Mouse (Mus musculus) myocyte (in vitro differentiated cells): Measurements from ENCODE around the gene Kctd11. TPM values are rescaled to one million over a fixed set of nuclear protein-coding genes. Genes with fewer than 3 reads are reported as not detected.
"Not testable (repeated sequence)": the region's sequence is repeated elsewhere in the genome, so short reads cannot be mapped to it uniquely, and the experiment has no call there.

Experiments
- H3K27me3 ChIP-seq: one replicate; pipeline ENCODE4 v1.6.1; 2011; ENCODE audit not compliant: control insufficient read depth, insufficient read depth, insufficient read length
- H3K36me3 ChIP-seq: one replicate; pipeline ENCODE4 v1.6.1; 2011; ENCODE audit not compliant: control insufficient read depth, insufficient read depth
- H3K4me2 ChIP-seq: one replicate; pipeline ENCODE4 v1.6.1; 2011; ENCODE audit warnings: low read depth, control low read depth
- H3K4me3 ChIP-seq: one replicate; pipeline ENCODE4 v1.5.1; 2011; ENCODE audit warnings: mild to moderate bottlenecking, control low read depth, moderate library complexity
- H3K79me2 ChIP-seq: one replicate; pipeline ENCODE4 v1.6.1; 2011; ENCODE audit not compliant: control insufficient read depth, insufficient read depth
- H3ac ChIP-seq: one replicate; pipeline ENCODE4 v1.6.1; 2011; ENCODE audit not compliant: control insufficient read depth, insufficient read length
- CEBPB ChIP-seq: IDR thresholded peaks from 2 replicates; pipeline ENCODE4 v1.6.1; 2011; ENCODE audit warnings: mild to moderate bottlenecking, moderate library complexity; ENCODE audit not compliant: poor library complexity, insufficient read depth, severe bottlenecking
- E2F4 ChIP-seq: IDR thresholded peaks from one replicate; pipeline ENCODE4 v1.6.1; 2011; ENCODE audit warnings: mild to moderate bottlenecking, control low read depth, moderate library complexity; ENCODE audit not compliant: insufficient read depth
- MAX ChIP-seq: IDR thresholded peaks from one replicate; pipeline ENCODE4 v1.6.1; 2011; ENCODE audit warnings: low read depth, mild to moderate bottlenecking, control low read depth
- MYOD1 ChIP-seq, 3 experiments: IDR thresholded peaks; one replicate each; pipeline ENCODE4 v1.6.1; 2011; ENCODE audit warnings: control low read depth in 2 of 3, low read depth in 2 of 3, mild to moderate bottlenecking in 2 of 3, moderate library complexity in 1 of 3; ENCODE audit not compliant: insufficient read length in 2 of 3, control insufficient read depth in 1 of 3
- MYOG ChIP-seq, 3 experiments: IDR thresholded peaks; one replicate each; pipeline ENCODE4 v1.6.1; 2011; ENCODE audit warnings: control low read depth in 2 of 3, low read depth in 2 of 3, mild to moderate bottlenecking in 2 of 3; ENCODE audit not compliant: insufficient read length in 2 of 3, control insufficient read depth in 1 of 3, insufficient read depth in 1 of 3
- POLR2A ChIP-seq: IDR thresholded peaks from one replicate; pipeline ENCODE4 v1.6.1; 2011; ENCODE audit warnings: low read depth, mild to moderate bottlenecking, control low read depth, moderate library complexity; ENCODE audit not compliant: insufficient read length
- POLR2AphosphoS2 ChIP-seq: IDR thresholded peaks from one replicate; pipeline ENCODE4 v1.6.1; 2011; ENCODE audit warnings: low read depth, control low read depth; ENCODE audit not compliant: insufficient read length
- REST ChIP-seq: IDR thresholded peaks from one replicate; pipeline ENCODE4 v1.6.1; 2011; ENCODE audit warnings: mild to moderate bottlenecking, control low read depth, moderate library complexity; ENCODE audit not compliant: insufficient read depth, insufficient read length
- SRF ChIP-seq: IDR thresholded peaks from one replicate; pipeline ENCODE4 v1.6.1; 2011; ENCODE audit warnings: low read depth; ENCODE audit not compliant: control insufficient read depth, insufficient read length
- TCF12 ChIP-seq: IDR thresholded peaks from one replicate; pipeline ENCODE4 v1.6.1; 2011; ENCODE audit warnings: mild to moderate bottlenecking, control low read depth; ENCODE audit not compliant: poor library complexity, insufficient read depth, severe bottlenecking
- TCF3 ChIP-seq: IDR thresholded peaks from one replicate; pipeline ENCODE4 v1.6.1; 2011; ENCODE audit warnings: low read depth, control low read depth; ENCODE audit not compliant: insufficient read length
- USF1 ChIP-seq: IDR thresholded peaks from one replicate; pipeline ENCODE4 v1.6.1; 2011; ENCODE audit warnings: low read depth, mild to moderate bottlenecking, control low read depth, moderate library complexity
- polyA plus RNA-seq: library from polyadenylated mRNA; unstranded; fragments of >200 nt; fragmentation: generic; extraction: Trizol; gene quantifications from one replicate; pipeline ENCODE4 v1.2.1, GENCODE M21; 2012; ENCODE audit warnings: missing spikeins

Gene Kctd11
- polyA plus RNA-seq, 1 experiment = 24.5 TPM

DNA sequence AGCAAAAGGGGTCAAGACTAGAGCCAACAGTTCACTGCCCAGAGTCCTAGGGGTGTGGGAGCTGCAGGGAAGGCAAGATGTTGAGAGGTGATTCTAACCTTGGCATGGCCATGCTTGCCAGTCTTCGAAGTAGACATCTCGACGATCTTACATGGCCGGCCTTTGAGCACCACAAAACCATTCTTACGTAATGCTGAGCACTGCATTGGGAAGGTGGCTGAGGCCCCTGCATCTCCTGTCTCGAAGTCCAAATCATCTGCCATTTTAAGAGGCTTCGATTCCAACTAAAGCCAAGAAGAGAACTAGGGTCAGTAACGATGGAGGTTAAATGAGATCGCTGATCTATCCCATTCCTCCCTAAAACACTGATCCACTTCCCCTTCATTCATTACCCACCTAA is 37.8 kb upstream of the Kctd11 start:
- Histone ChIP-seq H3K79me2 (peaks cover 58% of the 10 kb centered on the region), H3K27me3 (no peaks in the 10 kb centered on the region)
- TF ChIP-seq MAX (no peak), SRF (no peak), CEBPB (0 out of 2 replicates have a peak, but pooled peaks have one; percentile 6), POLR2A (no peak), POLR2AphosphoS2 (no peak)

DNA sequence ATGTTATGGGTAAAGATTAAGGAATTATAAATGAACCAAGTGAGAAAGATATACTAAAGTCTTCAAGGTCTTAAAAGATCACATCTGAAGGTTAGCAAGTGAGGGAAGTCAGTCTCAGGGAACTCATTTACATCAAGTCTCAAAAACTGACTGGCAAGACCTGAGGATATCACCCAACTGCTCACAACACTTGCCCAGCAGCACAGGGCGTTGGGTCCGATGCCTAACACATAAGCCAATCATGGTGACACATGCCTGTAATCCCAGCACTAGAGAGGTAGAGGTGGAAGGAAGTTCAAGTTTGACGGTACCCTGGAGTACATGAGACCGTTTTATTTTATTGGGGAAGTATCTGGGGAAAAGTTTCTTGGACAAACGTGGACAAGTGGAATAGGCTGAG is 36.9 kb upstream of the Kctd11 start:
- H3ac ChIP-seq = no peak overlapping the region
- peaks cover 58% of the 10 kb centered on the region for H3K79me2 ChIP-seq
- H3K4me3 ChIP-seq = no peak overlapping the region
- H3K27me3 ChIP-seq = no peaks in the 10 kb centered on the region
- peaks cover 39% of the 10 kb centered on the region for H3K36me3 ChIP-seq
- H3K4me2 ChIP-seq = peak overlapping the region; percentile 87
- TF ChIP-seq TCF12 (no peak), POLR2AphosphoS2 (peak; percentile 52)

More for the DNA sequence above, 37.8 kb upstream of the Kctd11 start:
- H3K4me2 ChIP-seq = peak overlapping the region; percentile 87
- H3K36me3 ChIP-seq = peaks cover 39% of the 10 kb centered on the region
- no peak overlapping the region for H3ac ChIP-seq
- peak overlapping the region; percentile 77 for H3K4me3 ChIP-seq

DNA sequence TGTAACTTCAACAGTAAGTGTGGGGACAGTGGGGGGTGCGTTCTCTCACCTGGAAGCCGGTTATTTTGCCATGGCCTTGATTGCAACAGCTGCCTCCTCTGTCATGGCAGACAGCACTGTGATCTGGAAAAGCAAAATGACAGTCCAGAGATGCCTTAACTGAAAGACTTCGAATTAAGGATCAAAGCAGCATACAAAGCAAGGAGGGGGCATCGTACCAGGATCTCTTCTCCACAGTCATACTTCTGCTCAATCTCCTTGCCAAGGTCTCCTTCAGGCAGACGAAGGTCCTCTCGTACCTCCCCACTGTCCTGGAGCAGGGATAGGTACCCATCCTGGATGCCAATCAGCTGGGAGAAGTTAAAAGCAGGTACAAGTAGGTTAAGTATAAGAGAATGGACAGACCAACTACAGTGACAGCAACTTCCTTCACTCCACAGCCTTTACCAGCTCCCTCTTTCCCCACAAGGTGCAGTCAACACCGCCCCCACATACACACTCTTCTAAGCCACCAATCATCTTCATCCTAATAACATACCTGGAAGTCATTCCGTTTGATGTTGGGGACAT is 36.3 kb upstream of the Kctd11 start:
- no peak overlapping the region for H3K4me2 ChIP-seq
- H3ac ChIP-seq = no peak overlapping the region
- no peaks in the 10 kb centered on the region for H3K27me3 ChIP-seq
- H3K4me3 ChIP-seq = no peak overlapping the region
- H3K36me3 ChIP-seq = peaks cover 40% of the 10 kb centered on the region
- TF ChIP-seq USF1 = no peak
- no peak for TF ChIP-seq MYOD1 (IDR thresholded peaks at IDR 0.05; ENCODE audit: control insufficient read depth in 1 of 3, insufficient read length in 2 of 3, low read depth in 2 of 3)
- no peak for TF ChIP-seq CEBPB
- TF ChIP-seq POLR2AphosphoS2 = no peak
- TF ChIP-seq SRF = no peak
- TF ChIP-seq TCF12 = no peak
- TF ChIP-seq TCF3 = no peak
- no peak for TF ChIP-seq MYOG (IDR thresholded peaks at IDR 0.05; ENCODE audit: control insufficient read depth in 1 of 3, insufficient read depth in 1 of 3, insufficient read length in 2 of 3, low read depth in 2 of 3)
- TF ChIP-seq MAX = no peak
- peaks cover 58% of the 10 kb centered on the region for H3K79me2 ChIP-seq

DNA sequence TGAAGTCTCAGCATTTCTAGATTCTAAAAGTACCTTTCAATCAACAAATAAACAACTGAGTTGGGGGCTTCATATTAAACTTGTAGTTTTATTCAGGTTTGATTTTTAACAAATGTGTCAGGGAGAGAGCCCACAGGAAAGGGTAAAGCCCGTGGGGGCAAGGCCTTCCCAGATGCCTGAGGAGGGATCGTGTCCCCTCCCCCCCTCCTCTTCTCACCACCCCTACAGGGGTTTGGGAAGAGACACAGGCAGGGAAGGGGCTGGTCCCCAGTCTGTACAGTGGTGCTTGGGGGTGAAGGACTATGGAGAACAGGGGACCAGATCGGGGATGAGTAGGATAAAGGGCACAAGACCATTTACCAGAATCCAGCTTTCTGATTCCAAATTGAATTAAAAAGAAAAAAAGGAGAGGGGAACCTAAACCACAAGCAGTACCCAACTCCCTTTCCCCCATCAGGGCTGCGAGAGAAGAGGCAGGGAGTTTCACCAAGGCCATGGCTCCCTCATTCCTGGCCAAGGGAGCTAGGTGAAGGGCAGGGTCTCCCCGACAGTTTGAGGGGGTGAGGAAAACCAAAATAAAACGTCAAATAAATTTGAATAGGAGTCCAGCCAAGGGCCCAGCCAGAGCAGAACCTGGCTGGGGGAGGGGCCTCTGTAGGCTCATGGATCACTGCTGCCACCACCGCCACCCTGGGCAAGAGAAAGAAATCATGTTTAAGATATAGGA is 35.6 kb upstream of the Kctd11 start:
- not testable (repeated sequence) for H3K4me3 ChIP-seq, H3ac ChIP-seq, H3K4me2 ChIP-seq, H3K27me3 ChIP-seq
- Histone ChIP-seq H3K79me2 (peaks cover 58% of the 10 kb centered on the region), H3K36me3 (peaks cover 45% of the 10 kb centered on the region)

DNA sequence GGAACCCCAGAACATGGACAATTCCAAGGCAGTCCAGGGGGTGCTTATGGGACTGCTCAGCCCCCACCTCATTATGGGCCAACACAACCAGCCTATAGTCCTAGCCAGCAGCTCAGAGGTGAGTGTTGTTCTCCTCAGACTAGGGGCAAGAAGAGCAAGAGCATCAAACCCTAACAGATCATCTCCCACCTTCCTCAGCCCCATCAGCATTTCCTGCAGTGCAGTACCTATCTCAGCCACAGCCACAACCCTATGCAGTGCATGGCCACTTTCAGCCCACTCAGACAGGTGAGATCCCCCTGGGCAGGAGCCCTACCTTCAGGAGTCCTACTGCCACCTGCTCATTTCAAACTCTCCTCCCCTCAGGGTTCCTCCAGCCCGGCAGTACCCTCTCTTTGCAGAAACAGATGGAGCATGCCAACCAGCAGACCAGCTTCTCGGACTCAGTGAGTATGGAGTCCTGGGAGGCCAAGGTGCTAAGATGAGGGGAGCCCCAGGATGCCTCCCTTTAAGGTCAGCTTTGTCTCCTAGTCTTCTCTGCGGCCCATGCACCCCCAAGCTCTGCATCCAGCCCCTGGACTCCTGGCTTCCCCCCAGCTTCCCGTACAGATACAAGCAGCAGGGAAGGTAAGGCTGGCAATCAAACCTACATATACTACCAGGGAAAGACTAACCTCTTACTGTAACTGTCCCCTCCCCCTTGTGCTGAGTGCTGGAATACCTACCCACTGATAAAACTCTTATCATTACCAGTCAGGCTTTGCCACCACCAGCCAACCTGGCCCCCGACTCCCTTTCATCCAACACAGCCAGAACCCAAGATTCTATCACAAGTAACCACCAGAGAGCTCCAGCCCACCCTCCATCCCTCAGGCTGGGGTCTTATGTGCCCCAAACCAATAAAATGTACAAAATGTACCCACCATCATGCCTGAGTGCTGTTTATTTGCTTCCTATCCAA is 34.7 kb upstream of the Kctd11 start:
- no peaks in the 10 kb centered on the region for H3K27me3 ChIP-seq
- peak overlapping the region; percentile 79 for H3K4me2 ChIP-seq
- H3K79me2 ChIP-seq = peaks cover 58% of the 10 kb centered on the region
- peaks cover 45% of the 10 kb centered on the region for H3K36me3 ChIP-seq
- H3ac ChIP-seq = no peak overlapping the region
- TF ChIP-seq REST (no peak), CEBPB (no peak), E2F4 (no peak), TCF12 (no peak), USF1 (no peak), MYOG (IDR thresholded peaks at IDR 0.05; ENCODE audit: control insufficient read depth in 1 of 3, insufficient read depth in 1 of 3, insufficient read length in 2 of 3, low read depth in 2 of 3) (no peak), POLR2A (peak; percentile 25), MYOD1 (IDR thresholded peaks at IDR 0.05; ENCODE audit: control insufficient read depth in 1 of 3, insufficient read length in 2 of 3, low read depth in 2 of 3) (no peak), SRF (no peak), TCF3 (no peak), MAX (no peak), POLR2AphosphoS2 (peak; percentile 73)
- H3K4me3 ChIP-seq = no peak overlapping the region
